Mouse (Mus musculus): ENCODE measurements at regions not wholly inside any gene's neighbourhood (a gene's known extent, or its start where the extent isn't known, plus 50 kb on each side); places are given as distances from the start of the nearest gene placed in this dataset.

GRCm38 (mm10) chr5:37980692-37981091 is 57.9 kb upstream of the Stx18 start:
- Histone ChIP-seq H3K4me1 (ENCODE audit: control insufficient read depth, insufficient read depth, insufficient read length, low read length) (no peaks in the 10 kb centered on the region), H3K27me3 (ENCODE audit: control insufficient read depth, insufficient read depth, low read length) (no peaks in the 10 kb centered on the region), H3K36me3 (ENCODE audit: control insufficient read depth, insufficient read depth, low read length) (no peaks in the 10 kb centered on the region), H3K27ac (ENCODE audit: insufficient read depth, low read depth, low read length) (no peak overlapping the region), H3K4me3 (ENCODE audit: low read depth, low read length) (no peak overlapping the region)
- TF ChIP-seq POLR2A (IDR thresholded peaks at IDR 0.05; ENCODE audit: low read depth, low read length), result no peak
- TF ChIP-seq CTCF (IDR thresholded peaks at IDR 0.05; ENCODE audit: extremely low read depth, insufficient read length, insufficient replicate concordance, low read depth, low read length), result no peak
- 78% methylated on average over 3 of the region's 3 CpGs for WGBS

GRCm38 (mm10) chr5:37976943-37977434 is 61.6 kb upstream of the Stx18 start:
- Histone ChIP-seq H3K4me3 (ENCODE audit: low read depth, low read length) (no peak overlapping the region), H3K4me1 (ENCODE audit: control insufficient read depth, insufficient read depth, insufficient read length, low read length) (no peaks in the 10 kb centered on the region), H3K27me3 (ENCODE audit: control insufficient read depth, insufficient read depth, low read length) (no peaks in the 10 kb centered on the region), H3K36me3 (ENCODE audit: control insufficient read depth, insufficient read depth, low read length) (no peaks in the 10 kb centered on the region), H3K27ac (ENCODE audit: insufficient read depth, low read depth, low read length) (no peak overlapping the region)
- WGBS, result 22% methylated on average over 4 of the region's 4 CpGs
- no peak for TF ChIP-seq POLR2A (IDR thresholded peaks at IDR 0.05; ENCODE audit: low read depth, low read length)
- TF ChIP-seq CTCF (IDR thresholded peaks at IDR 0.05; ENCODE audit: extremely low read depth, insufficient read length, insufficient replicate concordance, low read depth, low read length), result no peak

- 84% methylated on average over 7 of the region's 7 CpGs for WGBS
- H3K27me3 ChIP-seq (ENCODE audit: control insufficient read depth, insufficient read depth, low read length), result no peaks in the 10 kb centered on the region
- H3K27ac ChIP-seq (ENCODE audit: insufficient read depth, low read depth, low read length), result no peak overlapping the region
- H3K36me3 ChIP-seq (ENCODE audit: control insufficient read depth, insufficient read depth, low read length), result no peaks in the 10 kb centered on the region
- H3K4me1 ChIP-seq (ENCODE audit: control insufficient read depth, insufficient read depth, insufficient read length, low read length), result peaks cover 2% of the 10 kb centered on the region; the same call in 1 of the 2 replicates
- H3K4me3 ChIP-seq (ENCODE audit: low read depth, low read length), result no peak overlapping the region
- TF ChIP-seq CTCF (IDR thresholded peaks at IDR 0.05; ENCODE audit: extremely low read depth, insufficient read length, insufficient replicate concordance, low read depth, low read length) (no peak), POLR2A (IDR thresholded peaks at IDR 0.05; ENCODE audit: low read depth, low read length) (no peak)
Measured at GRCm38 (mm10) chr5:37972980-37973545, 65.5 kb upstream of the Stx18 start.

GRCm38 (mm10) chr5:37971724-37972123 is 66.8 kb upstream of the Stx18 start:
- H3K27ac ChIP-seq (ENCODE audit: insufficient read depth, low read depth, low read length), result no peak overlapping the region
- H3K4me1 ChIP-seq (ENCODE audit: control insufficient read depth, insufficient read depth, insufficient read length, low read length), result peaks cover 2% of the 10 kb centered on the region; the same call in 1 of the 2 replicates
- H3K27me3 ChIP-seq (ENCODE audit: control insufficient read depth, insufficient read depth, low read length), result peaks cover 8% of the 10 kb centered on the region
- TF ChIP-seq CTCF (IDR thresholded peaks at IDR 0.05; ENCODE audit: extremely low read depth, insufficient read length, insufficient replicate concordance, low read depth, low read length) (no peak), POLR2A (IDR thresholded peaks at IDR 0.05; ENCODE audit: low read depth, low read length) (no peak)
- 39% methylated on average over 11 of the region's 11 CpGs for WGBS
- H3K36me3 ChIP-seq (ENCODE audit: control insufficient read depth, insufficient read depth, low read length), result no peaks in the 10 kb centered on the region
- peak overlapping the region; percentile 58 for H3K4me3 ChIP-seq (ENCODE audit: low read depth, low read length)

- H3K27me3 ChIP-seq (ENCODE audit: control insufficient read depth, insufficient read depth, low read length), result peaks cover 8% of the 10 kb centered on the region
- WGBS, result 10% methylated on average over 10 of the region's 10 CpGs
- H3K36me3 ChIP-seq (ENCODE audit: control insufficient read depth, insufficient read depth, low read length), result no peaks in the 10 kb centered on the region
- H3K4me1 ChIP-seq (ENCODE audit: control insufficient read depth, insufficient read depth, insufficient read length, low read length), result peaks cover 2% of the 10 kb centered on the region; the same call in 1 of the 2 replicates
- no peak overlapping the region for H3K4me3 ChIP-seq (ENCODE audit: low read depth, low read length)
- H3K27ac ChIP-seq (ENCODE audit: insufficient read depth, low read depth, low read length), result no peak overlapping the region
- TF ChIP-seq CTCF (IDR thresholded peaks at IDR 0.05; ENCODE audit: extremely low read depth, insufficient read length, insufficient replicate concordance, low read depth, low read length), result no peak
- TF ChIP-seq POLR2A (IDR thresholded peaks at IDR 0.05; ENCODE audit: low read depth, low read length), result no peak
Measured at GRCm38 (mm10) chr5:37968596-37968995, 69.9 kb upstream of the Stx18 start.

- Histone ChIP-seq H3K4me1 (ENCODE audit: control insufficient read depth, insufficient read depth, insufficient read length, low read length) (peaks cover 2% of the 10 kb centered on the region; the same call in 1 of the 2 replicates), H3K36me3 (ENCODE audit: control insufficient read depth, insufficient read depth, low read length) (no peaks in the 10 kb centered on the region), H3K4me3 (ENCODE audit: low read depth, low read length) (no peak overlapping the region), H3K27ac (ENCODE audit: insufficient read depth, low read depth, low read length) (no peak overlapping the region), H3K27me3 (ENCODE audit: control insufficient read depth, insufficient read depth, low read length) (peaks cover 8% of the 10 kb centered on the region)
- TF ChIP-seq CTCF (IDR thresholded peaks at IDR 0.05; ENCODE audit: extremely low read depth, insufficient read length, insufficient replicate concordance, low read depth, low read length) (no peak), POLR2A (IDR thresholded peaks at IDR 0.05; ENCODE audit: low read depth, low read length) (no peak)
- 4% methylated on average over 14 of the region's 14 CpGs for WGBS
Measured at GRCm38 (mm10) chr5:37967914-37968375, 70.6 kb upstream of the Stx18 start.

- TF ChIP-seq CTCF (IDR thresholded peaks at IDR 0.05; ENCODE audit: extremely low read depth, insufficient read length, insufficient replicate concordance, low read depth, low read length), result no peak
- no peak for TF ChIP-seq POLR2A (IDR thresholded peaks at IDR 0.05; ENCODE audit: low read depth, low read length)
- WGBS, result 8% methylated on average over 23 of the region's 23 CpGs
- H3K36me3 ChIP-seq (ENCODE audit: control insufficient read depth, insufficient read depth, low read length), result no peaks in the 10 kb centered on the region
- no peak overlapping the region for H3K27ac ChIP-seq (ENCODE audit: insufficient read depth, low read depth, low read length)
- H3K4me3 ChIP-seq (ENCODE audit: low read depth, low read length), result no peak overlapping the region
- peaks cover 8% of the 10 kb centered on the region for H3K27me3 ChIP-seq (ENCODE audit: control insufficient read depth, insufficient read depth, low read length)
- H3K4me1 ChIP-seq (ENCODE audit: control insufficient read depth, insufficient read depth, insufficient read length, low read length), result peaks cover 2% of the 10 kb centered on the region; the same call in 1 of the 2 replicates
Measured at GRCm38 (mm10) chr5:37967106-37967913, 71.2 kb upstream of the Stx18 start.

All from small intestine, adult 2 months (tissue).